Mouse (Mus musculus) stomach, postnatal 0 days (tissue): ENCODE measurements at regions not wholly inside any gene's neighbourhood (a gene's known extent, or its start where the extent isn't known, plus 50 kb on each side); places are given as distances from the start of the nearest gene placed in this dataset.
"Not testable (repeated sequence)": the region's sequence is repeated elsewhere in the genome, so short reads cannot be mapped to it uniquely, and the experiment has no call there.

Experiments
- ATAC-seq: fragments of 200-750 bp; cut with Nextera tagmentation; 2 replicates; pipeline ENCODE4 v1.8.0; 2017; ENCODE audit not compliant: low FRiP score, low TSS enrichment
- DNase-seq: peaks from one replicate; pipeline ENCODE4 v3.0.0-alpha.2; 2016; ENCODE audit warnings: low spot score
- H3K27ac ChIP-seq: fragments of 300-500 bp; sonication (generic); replicated peaks from 2 replicates; pipeline ENCODE4 v1.5.1; 2014; ENCODE audit warnings: mild to moderate bottlenecking, control low read depth
- H3K27me3 ChIP-seq: fragments of 300-500 bp; sonication (generic); 2 replicates; pipeline ENCODE4 v1.6.1; 2014; ENCODE audit warnings: low read length; ENCODE audit not compliant: control insufficient read depth, insufficient read depth
- H3K36me3 ChIP-seq: fragments of 300-500 bp; sonication (generic); 2 replicates; pipeline ENCODE4 v1.6.1; 2014; ENCODE audit warnings: low read length, mixed read lengths; ENCODE audit not compliant: control insufficient read depth, insufficient read depth
- H3K4me1 ChIP-seq: fragments of 300-500 bp; sonication (generic); replicated peaks from 2 replicates; pipeline ENCODE4 v1.6.1; 2014; ENCODE audit warnings: antibody characterized with exemption; ENCODE audit not compliant: control insufficient read depth, insufficient read depth
- H3K4me2 ChIP-seq: fragments of 300-500 bp; sonication (generic); replicated peaks from 2 replicates; pipeline ENCODE4 v1.6.1; 2014; ENCODE audit warnings: low read depth, mild to moderate bottlenecking, control low read depth, moderate library complexity
- H3K4me3 ChIP-seq: fragments of 300-500 bp; sonication (generic); 2 replicates; pipeline ENCODE4 v1.5.1; 2014; ENCODE audit warnings: low read depth, low read length, control low read depth
- H3K9ac ChIP-seq: fragments of 300-500 bp; sonication (generic); 2 replicates; pipeline ENCODE4 v1.6.1; 2014; ENCODE audit warnings: mild to moderate bottlenecking, low read length, control low read depth, mixed read lengths
- H3K9me3 ChIP-seq: fragments of 300-500 bp; sonication (generic); 2 replicates; pipeline ENCODE4 v1.6.1; 2016; ENCODE audit warnings: low read length; ENCODE audit not compliant: control insufficient read depth
- CTCF ChIP-seq: IDR thresholded peaks from 2 replicates; pipeline ENCODE4 v1.5.1; 2016; ENCODE audit warnings: antibody characterized with exemption, low read depth, mild to moderate bottlenecking, moderate library complexity
- EP300 ChIP-seq: optimal IDR thresholded peaks from 2 replicates; pipeline ENCODE3; 2016; ENCODE audit warnings: antibody characterized with exemption
- WGBS: fragments of 180-500 bp; shearing (Covaris S2); extraction: QIAGEN DNeasy Blood & Tissue Kit; methylation state at CpG from one replicate; pipeline ENCODE4 v1.1.7; 2014; 5-methylcytosine and 5-hydroxymethylcytosine counted together

- TF ChIP-seq EP300 (no peak), CTCF (no peak)
- no peak overlapping the region for H3K4me2 ChIP-seq
- 75% methylated on average over 4 of the region's 4 CpGs for WGBS
- H3K36me3 ChIP-seq, result no peaks in the 10 kb centered on the region
- ATAC-seq (no peak), DNase-seq (no peak)
- no peak overlapping the region for H3K9ac ChIP-seq
- no peak overlapping the region for H3K27ac ChIP-seq
- no peaks in the 10 kb centered on the region for H3K4me1 ChIP-seq
- H3K4me3 ChIP-seq, result no peak overlapping the region
- no peaks in the 10 kb centered on the region for H3K27me3 ChIP-seq
- 0 out of 2 replicates have a peak, but pooled peaks cover 2% of the 10 kb centered on the region for H3K9me3 ChIP-seq
Measured at GRCm38 (mm10) chr1:189513358-189513757, 111.3 kb upstream of the Kcnk2 start.

DNA sequence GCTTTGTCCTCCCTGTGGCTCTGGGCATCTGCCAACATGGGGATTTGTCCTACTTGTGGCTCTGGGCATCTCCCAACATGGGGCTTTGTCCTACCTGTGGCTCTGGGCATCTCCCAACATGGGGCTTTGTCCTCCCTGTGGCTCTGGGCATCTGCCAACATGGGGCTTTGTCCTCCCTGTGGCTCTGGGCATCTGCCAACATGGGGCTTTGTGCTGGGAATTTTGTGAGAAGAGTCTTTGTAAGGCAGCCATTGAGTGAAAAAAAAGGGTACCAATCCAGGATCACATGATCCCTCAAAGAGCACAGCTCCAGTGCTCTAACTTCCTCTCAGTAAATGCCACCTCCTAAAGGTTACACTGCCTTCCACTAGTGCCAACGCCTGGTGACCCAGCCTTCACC is 105.2 kb upstream of the Kcnk2 start:
- not testable (repeated sequence) for ATAC-seq, DNase-seq, H3K36me3 ChIP-seq, H3K27me3 ChIP-seq, H3K4me3 ChIP-seq, H3K9ac ChIP-seq, H3K9me3 ChIP-seq, H3K4me2 ChIP-seq, H3K4me1 ChIP-seq, H3K27ac ChIP-seq
- WGBS, result 89% methylated on average over 1 of the region's 1 CpGs

DNA sequence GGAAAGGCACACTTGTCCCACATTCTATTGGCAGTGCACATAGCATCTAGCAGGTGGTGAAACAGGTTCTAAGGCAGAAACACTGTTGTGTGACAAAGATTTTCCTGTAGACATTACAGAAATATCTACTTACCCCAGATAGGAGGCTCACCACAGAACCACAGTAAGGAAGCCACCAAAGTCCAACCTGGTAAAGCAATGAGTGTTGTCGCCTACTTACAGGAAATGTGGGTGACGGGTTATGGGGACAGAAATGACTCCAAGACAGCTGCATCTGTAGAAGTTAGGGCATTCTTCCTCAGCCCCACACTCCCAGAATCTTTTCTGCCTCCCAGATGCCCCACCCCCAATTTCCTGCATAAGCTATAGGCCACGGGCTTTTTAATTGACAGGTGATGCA is 97.6 kb upstream of the Kcnk2 start:
- Histone ChIP-seq H3K9ac (no peak overlapping the region), H3K4me3 (no peak overlapping the region), H3K27me3 (no peaks in the 10 kb centered on the region), H3K9me3 (no peaks in the 10 kb centered on the region), H3K4me2 (no peak overlapping the region), H3K36me3 (no peaks in the 10 kb centered on the region), H3K27ac (no peak overlapping the region), H3K4me1 (no peaks in the 10 kb centered on the region)
- no peak for TF ChIP-seq EP300
- no peak for TF ChIP-seq CTCF
- no peak for DNase-seq
- 83% methylated on average over 3 of the region's 3 CpGs for WGBS
- peak; percentile 67; the same call in 1 of the 2 replicates for ATAC-seq

DNA sequence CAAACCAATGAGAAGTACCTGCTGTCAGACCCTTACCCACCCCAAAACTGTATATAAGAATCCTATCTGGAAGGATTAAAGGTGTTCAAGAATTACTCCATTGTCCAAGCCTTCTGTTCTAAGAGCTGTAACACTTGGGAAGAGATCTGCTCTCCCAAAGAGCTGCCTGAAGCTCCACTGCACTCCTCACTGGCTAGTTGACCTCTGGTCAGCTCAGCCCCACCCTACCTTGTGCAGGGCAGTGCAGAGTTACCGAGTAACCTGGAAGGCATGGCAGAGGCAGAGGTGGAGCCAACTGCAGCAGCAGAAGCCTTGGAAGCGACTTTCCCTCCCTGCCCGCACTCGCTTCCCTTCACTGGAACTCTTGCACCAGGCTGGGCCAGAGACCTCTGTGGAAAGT is 97.1 kb upstream of the Kcnk2 start:
- Histone ChIP-seq H3K9me3 (no peaks in the 10 kb centered on the region), H3K9ac (no peak overlapping the region), H3K27ac (no peak overlapping the region), H3K4me3 (no peak overlapping the region), H3K4me1 (no peaks in the 10 kb centered on the region), H3K4me2 (no peak overlapping the region), H3K36me3 (no peaks in the 10 kb centered on the region), H3K27me3 (no peaks in the 10 kb centered on the region)
- DNase-seq (peak; percentile 30), ATAC-seq (peak; percentile 82)
- WGBS, result 62% methylated on average over 4 of the region's 4 CpGs
- TF ChIP-seq EP300 (no peak), CTCF (no peak)

DNA sequence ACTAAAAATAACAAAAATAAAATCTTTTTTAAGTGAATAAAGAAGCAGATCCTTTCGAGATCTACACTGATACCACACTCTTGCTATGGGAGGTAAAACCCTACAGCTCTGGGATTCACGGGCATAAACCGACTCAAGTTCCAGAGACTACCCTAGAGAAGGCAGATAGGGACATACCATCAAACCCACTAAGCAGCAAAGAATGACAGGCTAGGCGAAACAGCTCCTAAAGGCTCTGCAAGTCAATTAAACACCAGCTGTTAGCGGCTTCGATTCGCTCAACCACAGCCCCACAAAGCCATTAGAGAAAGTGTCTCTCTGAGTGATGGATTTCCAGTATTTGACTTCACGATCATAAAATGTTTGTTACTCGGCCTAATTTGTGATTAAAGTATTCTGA is 95.0 kb upstream of the Kcnk2 start:
- H3K4me1 ChIP-seq, result no peaks in the 10 kb centered on the region
- DNase-seq (no peak), ATAC-seq (no peak)
- H3K27me3 ChIP-seq, result no peaks in the 10 kb centered on the region
- H3K27ac ChIP-seq, result no peak overlapping the region
- TF ChIP-seq EP300, result no peak
- TF ChIP-seq CTCF, result no peak
- no peak overlapping the region for H3K4me3 ChIP-seq
- no peak overlapping the region for H3K4me2 ChIP-seq
- H3K9ac ChIP-seq, result no peak overlapping the region
- no peaks in the 10 kb centered on the region for H3K9me3 ChIP-seq
- no peaks in the 10 kb centered on the region for H3K36me3 ChIP-seq
- WGBS, result 60% methylated on average over 9 of the region's 9 CpGs

- H3K9ac ChIP-seq, result no peak overlapping the region
- ATAC-seq, result peak; percentile 76; the same call in 1 of the 2 replicates
- no peak for DNase-seq
- no peaks in the 10 kb centered on the region for H3K36me3 ChIP-seq
- no peak overlapping the region for H3K4me2 ChIP-seq
- no peak overlapping the region for H3K27ac ChIP-seq
- no peaks in the 10 kb centered on the region for H3K4me1 ChIP-seq
- H3K4me3 ChIP-seq, result no peak overlapping the region
- no peaks in the 10 kb centered on the region for H3K9me3 ChIP-seq
- WGBS, result 48% methylated on average over 11 of the region's 11 CpGs
- TF ChIP-seq EP300, result no peak
- no peak for TF ChIP-seq CTCF
- no peaks in the 10 kb centered on the region for H3K27me3 ChIP-seq
Measured at GRCm38 (mm10) chr1:189495386-189496150, 93.5 kb upstream of the Kcnk2 start.
